Mouse (Mus musculus) limb, embryonic 14.5 days (tissue): ENCODE data around the gene Rela. TPM values are rescaled to one million over a fixed set of nuclear protein-coding genes. Genes with fewer than 3 reads are reported as not detected.

Experiments
- ATAC-seq: fragments of 200-750 bp; cut with Nextera tagmentation; 2 replicates; pipeline ENCODE4 v1.8.0; 2017; ENCODE audit warnings: low read depth, moderate number of reproducible peaks, moderate TSS enrichment; ENCODE audit not compliant: low FRiP score
- DNase-seq: peaks from one replicate; pipeline ENCODE4 v3.0.0-alpha.2; 2015; ENCODE audit warnings: low spot score
- H3K27ac ChIP-seq: fragments of 300-500 bp; sonication (generic); replicated peaks from 2 replicates; pipeline ENCODE4 v1.5.1; 2014; ENCODE audit warnings: low read depth, mild to moderate bottlenecking, low read length, moderate library complexity, mixed read lengths
- H3K27me3 ChIP-seq: fragments of 300-500 bp; sonication (generic); 2 replicates; pipeline ENCODE4 v1.6.1; 2014; ENCODE audit warnings: low read length, mixed read lengths; ENCODE audit not compliant: control insufficient read depth, insufficient read depth
- H3K36me3 ChIP-seq: fragments of 300-500 bp; sonication (generic); 2 replicates; pipeline ENCODE4 v1.6.1; 2014; ENCODE audit warnings: mild to moderate bottlenecking, low read length, moderate library complexity, mixed read lengths; ENCODE audit not compliant: control insufficient read depth, insufficient read depth
- H3K4me1 ChIP-seq: fragments of 300-500 bp; sonication (generic); 2 replicates; pipeline ENCODE4 v1.6.1; 2014; ENCODE audit warnings: antibody characterized with exemption, low read length, mixed read lengths; ENCODE audit not compliant: control insufficient read depth, insufficient read depth
- H3K4me2 ChIP-seq: fragments of 300-500 bp; sonication (generic); replicated peaks from 2 replicates; pipeline ENCODE4 v1.6.1; 2014; ENCODE audit warnings: low read depth, mild to moderate bottlenecking, low read length, moderate library complexity; ENCODE audit not compliant: severe bottlenecking
- H3K4me3 ChIP-seq: fragments of 300-500 bp; sonication (generic); replicated peaks from 2 replicates; pipeline ENCODE4 v1.5.1; 2014; ENCODE audit warnings: low read length
- H3K9ac ChIP-seq: fragments of 300-500 bp; sonication (generic); 2 replicates; pipeline ENCODE4 v1.6.1; 2014; ENCODE audit warnings: mild to moderate bottlenecking, low read depth, low read length, moderate library complexity; ENCODE audit not compliant: severe bottlenecking
- H3K9me3 ChIP-seq: fragments of 300-500 bp; sonication (generic); 2 replicates; pipeline ENCODE4 v1.6.1; 2016; ENCODE audit warnings: low read length; ENCODE audit not compliant: control insufficient read depth
- POLR2A ChIP-seq: fragments of 200-500 bp; IDR thresholded peaks from 2 replicates; pipeline ENCODE4 v1.8.0; 2012; ENCODE audit warnings: inconsistent platforms, mild to moderate bottlenecking, moderate library complexity, borderline replicate concordance; ENCODE audit not compliant: insufficient read depth, insufficient read length; ENCODE audit errors: extremely low read depth
- WGBS: fragments of 180-500 bp; shearing (Covaris S2); extraction: QIAGEN DNeasy Blood & Tissue Kit; methylation state at CpG from one replicate; pipeline ENCODE4 v1.1.7; 2014; 5-methylcytosine and 5-hydroxymethylcytosine counted together
- microRNA-seq: library from miRNA; unstranded; fragments of <30 nt; microRNA quantifications from one replicate; pipeline ENCODE4, GENCODE M21; 2016
- polyA plus RNA-seq, 2 experiments: library from polyadenylated mRNA; depleted of rRNA in 1 of 2; stranded (reverse) in 1 of 2; unstranded in 1 of 2; fragments of >200 nt; fragmentation: Nextera tagmentation in 1 of 2; extraction: Ambion mirVana in 1 of 2; gene quantifications; 2 replicates each; pipeline versions ENCODE4 v1.2.1 to v1.2.3; 2012 to 2014

Gene Rela
- polyA plus RNA-seq, 2 experiments = 54.8 to 59.8 TPM

- peaks cover 69% of the 10 kb centered on the region for H3K36me3 ChIP-seq
- 78% methylated on average over 10 of the region's 10 CpGs for WGBS
- DNase-seq (no peak), ATAC-seq (no peak)
- no peak for TF ChIP-seq POLR2A
- no peaks in the 10 kb centered on the region for H3K27me3 ChIP-seq
- H3K27ac ChIP-seq = peak overlapping the region; percentile 61
- peak overlapping the region; percentile 8; the same call in 1 of the 2 replicates for H3K4me2 ChIP-seq
- H3K9me3 ChIP-seq = no peaks in the 10 kb centered on the region
- peaks cover 26% of the 10 kb centered on the region for H3K4me1 ChIP-seq
- H3K4me3 ChIP-seq = peak overlapping the region; percentile 88; the same call in 1 of the 2 replicates
- peak overlapping the region; percentile 79; the same call in 1 of the 2 replicates for H3K9ac ChIP-seq
These were observed 55.7 kb downstream of the Rela start for GRCm38 (mm10) chr19:5692913-5693396.

- 77% methylated on average over 6 of the region's 6 CpGs for WGBS
- no peak for TF ChIP-seq POLR2A
- Histone ChIP-seq H3K4me1 (peaks cover 26% of the 10 kb centered on the region), H3K4me2 (no peak overlapping the region), H3K27me3 (no peaks in the 10 kb centered on the region), H3K9me3 (no peaks in the 10 kb centered on the region), H3K4me3 (no peak overlapping the region), H3K36me3 (peaks cover 77% of the 10 kb centered on the region), H3K27ac (no peak overlapping the region), H3K9ac (no peak overlapping the region)
- DNase-seq (no peak), ATAC-seq (no peak)
These were observed 56.5 kb downstream of the Rela start for GRCm38 (mm10) chr19:5693801-5694200.

DNA sequence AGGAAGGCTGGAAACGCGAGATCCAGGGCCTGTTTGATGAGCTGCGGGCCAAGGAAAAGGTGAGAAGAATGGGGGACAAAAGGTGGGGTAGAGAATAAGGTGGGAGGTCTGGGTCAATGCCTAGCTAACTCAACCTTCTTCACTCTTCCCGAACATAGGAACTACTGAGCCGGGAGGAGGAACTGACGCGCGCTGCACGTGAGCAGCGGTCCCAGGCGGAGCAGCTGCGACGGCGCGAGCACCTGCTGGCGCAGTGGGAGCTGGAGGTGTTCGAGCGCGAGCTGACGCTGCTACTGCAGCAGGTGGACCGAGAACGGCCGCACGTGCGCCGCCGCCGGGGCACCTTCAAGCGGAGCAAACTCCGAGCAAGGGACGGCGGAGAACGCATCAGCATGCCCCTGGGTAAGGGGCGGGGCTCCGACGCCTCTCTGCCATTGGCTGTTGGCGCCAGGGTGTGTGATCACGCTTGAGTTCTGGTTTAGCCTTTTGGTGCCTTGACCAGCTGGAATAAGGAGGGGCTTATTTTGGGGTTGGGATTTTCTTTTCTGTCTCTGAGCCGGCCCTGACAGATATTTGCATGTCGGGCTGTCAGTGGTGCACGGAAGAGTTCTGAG, 58.7 kb downstream of the Rela start:
- Histone ChIP-seq H3K9ac (no peak overlapping the region), H3K4me2 (no peak overlapping the region), H3K4me1 (peaks cover 17% of the 10 kb centered on the region), H3K36me3 (peaks cover 94% of the 10 kb centered on the region), H3K4me3 (no peak overlapping the region), H3K27ac (no peak overlapping the region), H3K9me3 (no peaks in the 10 kb centered on the region), H3K27me3 (no peaks in the 10 kb centered on the region)
- ATAC-seq = no peak; the same call in 1 of the 2 replicates
- no peak for TF ChIP-seq POLR2A
- DNase-seq = no peak
- 16% methylated on average over 41 of the region's 41 CpGs for WGBS

Small RNAs within 50 kb of the gene (microRNA-seq; reads per million reads assigned to microRNA genes)
- not detected for gene Mir6987

Other genes with a start within 250 kb of the Rela start
- 49.7 and 66.4 TPM in 2 replicates for gene Sart1, start 248.8 kb upstream of the Rela start, polyA plus RNA-seq (2012; rRNA removed)
- gene Sart1, start 248.8 kb upstream of the Rela start, polyA plus RNA-seq (2014; fragmentation: Nextera tagmentation; extraction: Ambion mirVana) = 67.1 and 76.1 TPM in 2 replicates
- gene Tsga10ip, start 235.0 kb upstream of the Rela start, polyA plus RNA-seq (2012; rRNA removed) = 0.13 and 0.14 TPM in 2 replicates
- 0.18 TPM in 1 of 2 replicates, not detected in the other for gene Tsga10ip, start 235.0 kb upstream of the Rela start, polyA plus RNA-seq (2014; fragmentation: Nextera tagmentation; extraction: Ambion mirVana)
- 163 and 236 TPM in 2 replicates for gene Drap1, start 212.5 kb upstream of the Rela start, polyA plus RNA-seq (2012; rRNA removed)
- gene Drap1, start 212.5 kb upstream of the Rela start, polyA plus RNA-seq (2014; fragmentation: Nextera tagmentation; extraction: Ambion mirVana) = 219 and 233 TPM in 2 replicates
- gene AI837181, start 212.3 kb upstream of the Rela start, polyA plus RNA-seq (2012; rRNA removed) = 97.5 and 132 TPM in 2 replicates
- 57.1 and 61.9 TPM in 2 replicates for gene AI837181, start 212.3 kb upstream of the Rela start, polyA plus RNA-seq (2014; fragmentation: Nextera tagmentation; extraction: Ambion mirVana)
- gene Fosl1, start 189.9 kb upstream of the Rela start, polyA plus RNA-seq (2012; rRNA removed) = 0.06 and 0.09 TPM in 2 replicates
- not detected in 2 replicates for gene Fosl1, start 189.9 kb upstream of the Rela start, polyA plus RNA-seq (2014; fragmentation: Nextera tagmentation; extraction: Ambion mirVana)
- 6.6 and 6.9 TPM in 2 replicates for gene Ccdc85b, start 179.6 kb upstream of the Rela start, polyA plus RNA-seq (2012; rRNA removed)
- 6.5 and 7.0 TPM in 2 replicates for gene Ccdc85b, start 179.6 kb upstream of the Rela start, polyA plus RNA-seq (2014; fragmentation: Nextera tagmentation; extraction: Ambion mirVana)
- gene Fibp, start 176.9 kb upstream of the Rela start, polyA plus RNA-seq (2012; rRNA removed) = 139 and 171 TPM in 2 replicates
- gene Fibp, start 176.9 kb upstream of the Rela start, polyA plus RNA-seq (2014; fragmentation: Nextera tagmentation; extraction: Ambion mirVana) = 113 and 118 TPM in 2 replicates
- gene Ctsw, start 169.0 kb upstream of the Rela start, polyA plus RNA-seq (2012; rRNA removed) = 0.33 and 0.56 TPM in 2 replicates
- gene Ctsw, start 169.0 kb upstream of the Rela start, polyA plus RNA-seq (2014; fragmentation: Nextera tagmentation; extraction: Ambion mirVana) = 0.96 and 1.2 TPM in 2 replicates
- 239 and 314 TPM in 2 replicates for gene Efemp2, start 163.5 kb upstream of the Rela start, polyA plus RNA-seq (2012; rRNA removed)
- gene Efemp2, start 163.5 kb upstream of the Rela start, polyA plus RNA-seq (2014; fragmentation: Nextera tagmentation; extraction: Ambion mirVana) = 193 and 202 TPM in 2 replicates
- 40.8 and 53.5 TPM in 2 replicates for gene Mus81, start 149.1 kb upstream of the Rela start, polyA plus RNA-seq (2012; rRNA removed)
- gene Mus81, start 149.1 kb upstream of the Rela start, polyA plus RNA-seq (2014; fragmentation: Nextera tagmentation; extraction: Ambion mirVana) = 33.9 and 38.7 TPM in 2 replicates
- gene Cfl1, start 147.0 kb upstream of the Rela start, polyA plus RNA-seq (2012; rRNA removed) = 913 and 966 TPM in 2 replicates
- 2,572 and 2,655 TPM in 2 replicates for gene Cfl1, start 147.0 kb upstream of the Rela start, polyA plus RNA-seq (2014; fragmentation: Nextera tagmentation; extraction: Ambion mirVana)
- 2.4 and 3.1 TPM in 2 replicates for gene 1700020D05Rik, start 133.7 kb upstream of the Rela start, polyA plus RNA-seq (2012; rRNA removed)
- not detected in 2 replicates for gene 1700020D05Rik, start 133.7 kb upstream of the Rela start, polyA plus RNA-seq (2014; fragmentation: Nextera tagmentation; extraction: Ambion mirVana)
- gene Snx32, start 126.9 kb upstream of the Rela start, polyA plus RNA-seq (2012; rRNA removed) = 23.6 and 26.0 TPM in 2 replicates
- gene Snx32, start 126.9 kb upstream of the Rela start, polyA plus RNA-seq (2014; fragmentation: Nextera tagmentation; extraction: Ambion mirVana) = 9.6 and 10.5 TPM in 2 replicates
- gene Ovol1, start 76.8 kb upstream of the Rela start, polyA plus RNA-seq (2012; rRNA removed) = 5.6 and 7.2 TPM in 2 replicates
- 9.9 and 12.8 TPM in 2 replicates for gene Ovol1, start 76.8 kb upstream of the Rela start, polyA plus RNA-seq (2014; fragmentation: Nextera tagmentation; extraction: Ambion mirVana)
- gene Ap5b1, start 69.5 kb upstream of the Rela start, polyA plus RNA-seq (2012; rRNA removed) = 2.6 and 3.5 TPM in 2 replicates
- 3.1 and 3.7 TPM in 2 replicates for gene Ap5b1, start 69.5 kb upstream of the Rela start, polyA plus RNA-seq (2014; fragmentation: Nextera tagmentation; extraction: Ambion mirVana)
- 101 and 103 TPM in 2 replicates for gene Rnaseh2c, start 35.6 kb upstream of the Rela start, polyA plus RNA-seq (2012; rRNA removed)
- gene Rnaseh2c, start 35.6 kb upstream of the Rela start, polyA plus RNA-seq (2014; fragmentation: Nextera tagmentation; extraction: Ambion mirVana) = 95.5 and 107 TPM in 2 replicates
- 115 and 127 TPM in 2 replicates for gene Kat5, start 27.2 kb upstream of the Rela start, polyA plus RNA-seq (2012; rRNA removed)
- gene Kat5, start 27.2 kb upstream of the Rela start, polyA plus RNA-seq (2014; fragmentation: Nextera tagmentation; extraction: Ambion mirVana) = 27.4 and 34.6 TPM in 2 replicates
- 62.5 and 86.0 TPM in 2 replicates for gene Sipa1, start 26.2 kb downstream of the Rela start, polyA plus RNA-seq (2012; rRNA removed)
- 27.9 and 29.1 TPM in 2 replicates for gene Sipa1, start 26.2 kb downstream of the Rela start, polyA plus RNA-seq (2014; fragmentation: Nextera tagmentation; extraction: Ambion mirVana)
- gene Map3k11, start 51.3 kb downstream of the Rela start, polyA plus RNA-seq (2012; rRNA removed) = 30.1 and 38.9 TPM in 2 replicates
- gene Map3k11, start 51.3 kb downstream of the Rela start, polyA plus RNA-seq (2014; fragmentation: Nextera tagmentation; extraction: Ambion mirVana) = 19.0 and 20.7 TPM in 2 replicates
- 101 and 160 TPM in 2 replicates for gene Pcnx3, start 51.4 kb downstream of the Rela start, polyA plus RNA-seq (2012; rRNA removed)
- 31.8 and 32.3 TPM in 2 replicates for gene Pcnx3, start 51.4 kb downstream of the Rela start, polyA plus RNA-seq (2014; fragmentation: Nextera tagmentation; extraction: Ambion mirVana)
- 0.41 and 0.63 TPM in 2 replicates for gene Kcnk7, start 66.9 kb downstream of the Rela start, polyA plus RNA-seq (2012; rRNA removed)
- gene Kcnk7, start 66.9 kb downstream of the Rela start, polyA plus RNA-seq (2014; fragmentation: Nextera tagmentation; extraction: Ambion mirVana) = 0.65 and 0.81 TPM in 2 replicates
- 51.0 and 51.1 TPM in 2 replicates for gene Ehbp1l1, start 88.8 kb downstream of the Rela start, polyA plus RNA-seq (2012; rRNA removed)
- gene Ehbp1l1, start 88.8 kb downstream of the Rela start, polyA plus RNA-seq (2014; fragmentation: Nextera tagmentation; extraction: Ambion mirVana) = 20.0 and 25.4 TPM in 2 replicates
- gene Fam89b, start 92.2 kb downstream of the Rela start, polyA plus RNA-seq (2012; rRNA removed) = 169 and 253 TPM in 2 replicates
- 125 TPM in 2 replicates for gene Fam89b, start 92.2 kb downstream of the Rela start, polyA plus RNA-seq (2014; fragmentation: Nextera tagmentation; extraction: Ambion mirVana)
- 341 and 441 TPM in 2 replicates for gene Ltbp3, start 103.4 kb downstream of the Rela start, polyA plus RNA-seq (2012; rRNA removed)
- 99.8 and 103 TPM in 2 replicates for gene Ltbp3, start 103.4 kb downstream of the Rela start, polyA plus RNA-seq (2014; fragmentation: Nextera tagmentation; extraction: Ambion mirVana)
- 152 and 186 TPM in 2 replicates for gene Scyl1, start 133.9 kb downstream of the Rela start, polyA plus RNA-seq (2012; rRNA removed)
- gene Scyl1, start 133.9 kb downstream of the Rela start, polyA plus RNA-seq (2014; fragmentation: Nextera tagmentation; extraction: Ambion mirVana) = 78.4 and 81.1 TPM in 2 replicates
- gene Frmd8, start 237.8 kb downstream of the Rela start, polyA plus RNA-seq (2012; rRNA removed) = 22.7 and 30.1 TPM in 2 replicates
- gene Frmd8, start 237.8 kb downstream of the Rela start, polyA plus RNA-seq (2014; fragmentation: Nextera tagmentation; extraction: Ambion mirVana) = 22.6 and 22.7 TPM in 2 replicates
- 6.2 and 6.3 TPM in 2 replicates for gene Slc25a45, start 240.3 kb downstream of the Rela start, polyA plus RNA-seq (2012; rRNA removed)
- 2.5 and 3.0 TPM in 2 replicates for gene Slc25a45, start 240.3 kb downstream of the Rela start, polyA plus RNA-seq (2014; fragmentation: Nextera tagmentation; extraction: Ambion mirVana)